Mouse (Mus musculus) brain, embryonic 18.5 days (tissue): ENCODE results near the gene Asb1.

Experiments used
- DNase-seq: peaks from one replicate; pipeline ENCODE4 v3.0.0-alpha.2; 2012; ENCODE audit warnings: low read depth, low spot score

Gene Asb1

DNA sequence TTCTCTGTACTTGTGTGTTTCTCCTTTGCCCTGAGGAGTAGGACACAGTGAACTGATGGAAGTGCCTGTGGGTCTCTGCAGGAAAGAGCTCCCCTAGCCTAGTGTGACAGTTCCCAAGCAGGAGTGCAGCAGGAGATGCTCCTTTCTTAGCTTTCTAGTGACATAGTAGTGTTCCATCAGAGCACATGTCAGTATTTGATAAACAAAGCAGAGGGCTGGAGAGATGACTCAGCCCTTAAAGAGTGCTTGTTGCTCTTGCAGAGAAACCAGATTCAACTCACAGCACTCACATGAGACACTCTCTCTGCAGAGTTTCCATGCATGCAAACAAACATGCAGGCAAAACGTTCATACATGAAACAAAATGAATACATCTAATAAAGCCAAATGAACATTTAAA is 4.9 kb downstream of the Asb1 start:
- DNase-seq = no peak

DNA sequence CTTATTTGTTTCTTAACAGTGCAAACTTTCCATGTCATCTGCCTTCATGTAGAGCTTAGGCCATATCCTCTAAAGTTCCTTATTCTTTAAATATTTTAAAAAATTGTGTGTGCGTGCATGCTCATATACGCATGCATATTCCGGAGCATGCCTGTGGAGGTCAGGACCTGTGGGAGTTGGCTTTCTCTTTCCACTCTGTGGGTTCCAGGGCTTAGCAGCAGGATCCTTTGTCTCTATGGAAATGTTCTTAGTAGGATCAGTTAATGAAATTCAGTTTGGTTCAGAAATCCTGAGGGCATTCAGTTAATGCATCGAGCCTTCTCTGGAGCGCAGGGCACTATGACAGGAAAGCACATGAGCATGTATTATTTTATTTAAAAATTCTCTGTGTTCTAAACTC is 7.2 kb downstream of the Asb1 start:
- DNase-seq = no peak

DNA sequence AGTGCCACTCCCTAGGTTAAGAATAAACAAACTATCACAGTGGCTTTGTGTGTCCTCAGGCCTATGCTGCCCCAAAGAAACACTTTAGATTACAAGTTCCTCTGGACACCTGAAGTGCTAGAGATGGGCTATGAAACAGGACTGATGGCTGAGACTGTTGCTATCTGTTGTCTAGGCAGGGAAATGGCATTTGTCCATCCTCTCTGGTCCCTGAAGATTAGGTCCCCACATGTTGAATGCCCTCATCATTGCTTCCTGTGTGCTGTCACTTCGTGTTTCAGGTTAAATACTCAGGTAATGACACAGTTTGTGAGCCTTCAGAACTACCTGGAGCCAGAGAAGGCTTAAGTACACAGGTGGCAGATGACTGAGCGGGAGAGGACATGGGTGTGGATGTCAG is 8.7 kb downstream of the Asb1 start:
- no peak for DNase-seq

DNA sequence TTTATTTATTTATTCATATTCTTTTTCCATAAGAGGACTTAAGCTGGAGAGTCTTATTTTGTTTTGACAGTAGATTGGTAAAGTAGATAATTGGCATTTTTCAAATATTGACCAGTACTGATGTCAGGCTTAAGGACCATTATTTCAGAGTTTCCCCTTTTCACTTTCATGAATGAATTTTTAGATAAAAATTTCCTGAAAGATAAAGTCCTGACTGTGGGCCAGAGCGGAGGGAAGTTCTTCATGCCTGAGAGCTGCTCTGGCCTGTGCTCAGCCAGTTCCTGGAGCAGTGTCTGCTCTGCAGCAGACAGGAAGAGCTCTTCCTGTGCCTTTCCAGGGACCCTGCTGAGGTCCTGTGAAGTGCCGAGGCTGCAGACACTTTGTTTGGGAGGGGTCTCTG is 16.8 kb downstream of the Asb1 start:
- no peak for DNase-seq

DNA sequence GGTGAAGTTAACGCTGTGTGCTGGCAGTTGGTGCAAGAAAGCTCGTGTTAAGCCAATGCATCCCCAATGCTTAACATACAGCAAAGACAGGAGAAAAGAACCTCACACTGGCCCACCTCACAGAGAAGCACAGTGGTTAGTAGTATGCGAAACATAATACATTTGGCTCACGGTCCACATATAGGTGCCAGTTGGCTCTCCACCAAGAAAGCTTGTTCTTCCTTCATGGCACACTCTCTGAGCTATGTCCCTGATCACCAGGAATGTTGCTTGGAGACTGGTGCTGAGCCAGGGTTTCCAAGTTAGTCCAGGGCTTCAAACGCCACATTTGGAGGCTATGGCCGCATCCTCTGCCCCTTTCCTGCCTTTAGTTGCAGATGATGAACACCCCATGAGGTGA is 20.9 kb downstream of the Asb1 start:
- DNase-seq = no peak

DNA sequence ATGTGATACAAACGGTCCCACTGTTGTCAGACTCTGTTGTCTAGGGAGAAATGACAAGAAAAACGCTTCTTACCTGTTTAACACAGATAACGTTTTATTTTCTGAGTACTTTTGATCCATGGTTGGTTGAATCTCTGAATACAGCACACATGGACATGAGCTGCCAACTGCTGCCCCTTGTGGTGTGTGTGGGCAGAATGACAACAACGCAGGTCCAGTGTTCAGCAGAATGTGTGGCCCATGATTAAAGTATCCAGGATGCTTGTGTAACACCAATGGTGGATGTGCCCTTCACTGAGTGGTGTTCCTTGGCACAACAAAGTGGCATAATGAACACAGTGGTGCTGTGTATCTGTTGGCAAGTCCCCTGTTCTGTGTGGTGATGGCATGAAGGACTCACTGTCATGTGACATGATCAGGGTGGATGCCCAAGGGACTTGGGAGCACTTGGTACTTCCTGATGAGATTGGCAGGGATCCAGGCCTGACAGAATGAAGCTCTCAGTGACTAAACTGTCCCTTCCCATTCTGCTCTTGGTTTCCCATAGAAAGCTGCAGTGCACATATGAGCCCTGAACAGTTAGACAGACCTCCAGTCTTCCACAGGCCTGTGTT is 22.7 kb downstream of the Asb1 start:
- no peak for DNase-seq

DNA sequence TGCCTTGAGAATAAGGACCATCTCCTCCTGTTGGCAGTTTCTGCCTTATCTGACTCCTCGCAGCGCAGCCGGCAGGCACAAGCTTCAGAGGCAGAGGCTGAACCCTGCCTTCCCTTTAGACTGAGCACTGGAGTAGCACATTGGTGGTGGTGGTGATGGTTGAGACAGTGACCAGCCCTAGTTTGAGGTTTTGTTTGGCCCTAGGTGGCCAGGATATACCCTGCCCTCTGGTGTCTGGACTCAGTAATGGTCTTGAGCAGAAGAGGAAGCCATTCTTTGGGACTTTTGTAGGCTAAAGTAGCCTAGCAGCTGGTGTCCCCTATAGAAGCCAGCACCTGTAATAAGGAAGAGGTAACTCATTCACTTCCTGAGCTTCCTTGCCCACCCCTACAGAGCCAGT is 23.7 kb downstream of the Asb1 start:
- no peak for DNase-seq

DNA sequence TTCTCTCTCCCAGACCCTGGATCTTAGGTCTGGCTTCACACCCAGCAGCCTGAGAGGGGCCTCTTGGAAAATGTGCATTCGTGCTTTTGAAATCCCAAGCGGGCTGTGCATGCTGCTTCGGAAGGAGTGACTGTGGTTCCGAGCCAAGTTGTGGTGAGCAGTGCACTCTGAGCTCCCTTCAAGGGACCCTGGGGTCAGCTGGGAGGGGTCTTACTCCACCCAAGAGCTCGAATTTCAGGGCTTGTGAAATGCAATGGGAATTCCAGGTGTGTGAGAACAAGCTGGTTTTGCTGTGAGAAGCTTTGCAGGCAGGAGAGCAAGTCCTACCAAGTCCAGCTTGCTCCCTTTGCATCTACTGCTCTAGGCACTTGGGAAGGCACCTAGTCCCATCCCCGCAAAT is 24.3 kb downstream of the Asb1 start:
- DNase-seq = no peak

DNA sequence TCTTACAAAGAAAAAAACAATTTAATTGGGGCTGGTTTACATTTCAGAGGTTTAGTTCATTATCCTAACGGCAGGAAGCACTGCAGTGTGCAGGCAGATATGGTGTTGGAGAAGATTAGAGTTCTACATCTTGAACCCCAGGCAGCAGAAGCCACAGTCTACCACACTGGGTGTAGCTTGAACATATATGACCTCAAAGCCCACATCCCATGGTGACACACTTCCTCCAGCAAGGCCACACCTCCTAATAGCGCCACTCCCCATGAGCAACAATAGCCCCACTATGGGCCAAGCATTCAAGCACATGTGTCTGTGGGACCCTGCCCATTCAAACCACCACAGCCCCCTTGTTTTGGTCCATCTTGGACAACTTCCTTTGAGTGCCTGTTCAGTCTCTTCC is 26.9 kb downstream of the Asb1 start:
- DNase-seq = no peak

DNA sequence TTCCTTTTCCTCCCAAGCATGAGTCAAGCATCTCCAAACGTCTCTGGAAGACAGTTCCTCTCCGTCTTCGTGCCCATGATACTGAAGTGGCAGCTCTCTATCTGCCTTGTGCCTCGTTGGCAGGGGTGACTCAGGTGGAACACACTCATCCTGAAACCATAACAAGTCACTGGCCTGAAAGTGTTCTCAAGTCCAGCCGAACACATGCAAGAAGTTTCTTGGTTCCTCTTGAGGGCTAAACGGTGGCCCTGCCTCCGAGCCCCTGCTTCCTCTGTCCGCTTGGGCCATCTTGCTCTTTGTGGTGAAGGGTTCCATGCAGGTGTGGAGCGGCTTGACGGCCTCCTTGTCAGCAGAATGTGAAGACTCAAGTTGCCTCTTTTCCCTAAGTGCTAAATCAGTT is 32.1 kb downstream of the Asb1 start:
- DNase-seq = no peak

DNA sequence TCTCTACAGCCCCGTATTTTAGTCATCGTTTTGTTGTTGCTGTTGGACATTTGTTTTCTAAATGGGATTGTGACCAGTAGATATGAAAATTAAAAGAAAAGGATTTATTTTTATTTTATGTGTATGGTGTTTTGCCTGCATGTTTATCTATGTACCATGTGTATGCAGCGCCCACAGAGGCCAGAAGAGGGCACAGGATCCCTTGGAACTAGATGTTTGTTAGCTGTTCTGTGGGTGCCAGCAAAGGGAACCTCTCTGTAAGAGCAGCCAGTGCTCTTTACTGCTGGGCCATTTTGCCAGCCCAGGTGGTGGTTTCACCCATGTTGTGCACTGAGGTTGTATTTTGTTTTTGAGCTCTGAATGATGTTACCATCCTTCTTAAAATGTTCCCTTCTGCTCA is 33.9 kb downstream of the Asb1 start:
- DNase-seq = peak; percentile 14

DNA sequence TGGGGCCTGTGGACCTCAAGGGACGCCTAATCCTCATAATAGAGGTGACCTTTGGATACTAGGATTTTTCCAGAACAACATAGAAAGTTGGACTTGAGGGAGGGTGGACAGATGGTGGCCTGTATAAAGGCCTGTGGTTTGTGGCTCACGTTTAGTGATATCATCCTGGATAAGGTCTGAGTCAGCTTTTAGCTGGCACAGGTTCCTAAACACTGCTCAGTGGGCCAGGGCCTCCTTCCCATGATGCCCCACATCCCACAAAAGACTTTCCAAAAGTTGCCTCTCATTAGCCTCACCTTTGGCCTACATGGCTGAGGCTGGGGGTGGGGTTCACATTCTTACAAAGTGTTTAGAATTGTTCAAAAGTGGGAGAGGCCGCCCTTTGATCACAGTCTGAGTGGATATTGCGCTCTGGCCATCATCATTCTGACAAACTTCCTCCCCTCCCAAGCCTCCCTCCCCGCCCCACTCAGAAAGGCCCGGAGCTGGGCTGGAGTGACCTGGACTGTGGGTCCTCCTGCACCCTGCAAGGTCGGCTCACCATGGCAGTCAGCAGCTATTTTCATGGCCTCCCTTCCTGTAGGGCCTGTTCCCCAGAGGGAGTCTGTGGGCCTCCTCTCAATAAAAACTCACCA is 37.7 kb downstream of the Asb1 start:
- DNase-seq = no peak

DNA sequence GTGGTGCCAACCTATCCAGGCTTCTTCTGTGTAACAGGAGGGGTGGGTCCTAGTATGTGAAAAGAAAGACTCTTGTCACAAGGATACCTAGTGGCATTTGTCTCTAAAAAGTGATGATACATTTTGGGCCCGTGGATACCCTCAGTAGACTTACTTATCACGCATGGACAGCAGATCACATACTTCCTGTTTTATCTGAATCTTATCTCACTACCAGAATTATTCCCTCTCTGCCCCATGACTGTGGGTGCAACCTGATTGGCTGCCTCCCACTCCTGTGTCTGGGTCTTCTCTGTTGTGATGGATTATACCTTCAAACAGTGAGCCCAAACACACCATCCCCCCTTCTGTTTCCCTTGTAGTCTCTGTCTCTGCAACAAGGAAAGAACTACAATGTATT is 40.2 kb downstream of the Asb1 start:
- no peak for DNase-seq

DNA sequence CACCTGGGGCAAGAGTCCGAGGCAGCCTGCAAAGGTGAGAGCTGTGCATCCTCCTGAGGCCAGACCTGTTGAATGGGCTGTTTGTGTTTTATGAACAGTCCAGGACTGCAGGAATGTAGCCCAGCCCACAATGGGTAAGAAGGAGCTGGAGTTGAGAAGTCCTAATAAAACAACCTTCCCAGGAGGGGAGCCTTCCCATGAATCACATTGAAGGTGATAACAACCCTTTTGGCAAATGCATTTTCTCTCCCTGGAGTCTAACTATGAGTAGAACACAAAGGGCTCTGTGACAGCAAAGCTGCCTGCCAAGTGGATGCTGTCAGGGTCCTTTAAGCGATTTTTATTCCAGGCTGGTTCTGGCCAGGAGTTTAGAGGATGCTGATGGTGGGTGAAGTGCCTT is 40.9 kb downstream of the Asb1 start:
- no peak for DNase-seq

DNA sequence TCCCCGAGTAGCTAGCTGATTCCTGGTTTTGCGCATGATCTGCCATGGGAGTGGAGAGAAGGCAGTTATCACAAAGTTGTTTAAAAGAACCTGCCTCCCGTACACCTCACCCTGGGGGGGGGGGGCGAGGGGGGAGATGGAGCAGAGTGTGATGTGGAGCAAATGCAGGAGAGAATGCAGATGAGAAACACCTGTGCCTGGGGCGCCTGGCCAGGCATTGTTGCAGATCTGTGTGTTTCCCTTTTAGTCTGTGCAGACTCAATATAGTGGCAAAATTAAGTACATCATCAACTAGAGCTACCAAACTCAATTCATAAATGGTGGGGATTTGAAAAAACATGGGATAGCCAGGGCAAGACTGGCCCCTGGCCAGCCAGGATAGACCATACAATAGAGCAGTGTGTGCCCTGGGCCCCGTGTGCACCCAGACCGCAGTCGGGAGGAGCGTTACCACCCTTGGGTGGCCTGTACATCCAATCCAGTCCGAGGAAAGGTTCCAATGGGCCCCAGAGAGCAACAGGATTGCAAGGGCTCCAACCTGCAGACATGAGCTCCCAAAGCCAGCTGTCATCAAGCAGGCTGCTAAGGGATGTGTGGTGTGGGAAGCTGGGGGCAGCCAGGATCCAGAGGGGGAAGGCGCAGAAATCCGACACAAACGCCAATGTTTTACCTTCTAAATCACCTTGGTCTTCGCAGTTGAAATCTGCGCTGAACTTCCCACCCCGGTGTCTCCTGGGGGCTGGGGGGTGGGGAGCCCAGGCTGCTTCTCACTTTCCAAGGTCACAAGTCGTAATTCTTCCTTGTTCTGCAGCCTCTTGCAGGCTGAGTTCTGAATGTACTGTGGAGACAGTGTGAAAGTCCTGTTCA is 44.9 kb downstream of the Asb1 start:
- DNase-seq = no peak

DNA sequence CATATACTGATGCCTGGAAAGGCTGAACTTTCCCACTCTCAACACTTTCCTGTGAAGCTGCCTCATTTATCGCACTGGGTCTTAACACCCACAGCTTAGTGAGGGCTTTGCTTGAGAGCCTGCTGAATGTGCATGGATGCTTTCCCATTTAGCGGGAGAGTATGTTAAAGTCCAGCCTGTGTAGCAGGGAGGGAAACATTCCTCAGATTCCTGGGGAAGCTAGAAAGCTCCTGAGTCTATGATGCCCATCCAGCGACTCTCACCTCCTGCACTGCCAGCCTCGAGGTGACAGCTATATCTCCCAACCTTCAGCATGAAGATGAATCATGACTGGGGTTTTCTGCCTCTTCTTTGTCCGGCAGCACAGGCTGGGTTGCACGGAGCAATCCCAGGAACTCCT is 49.4 kb downstream of the Asb1 start:
- DNase-seq = no peak

DNA sequence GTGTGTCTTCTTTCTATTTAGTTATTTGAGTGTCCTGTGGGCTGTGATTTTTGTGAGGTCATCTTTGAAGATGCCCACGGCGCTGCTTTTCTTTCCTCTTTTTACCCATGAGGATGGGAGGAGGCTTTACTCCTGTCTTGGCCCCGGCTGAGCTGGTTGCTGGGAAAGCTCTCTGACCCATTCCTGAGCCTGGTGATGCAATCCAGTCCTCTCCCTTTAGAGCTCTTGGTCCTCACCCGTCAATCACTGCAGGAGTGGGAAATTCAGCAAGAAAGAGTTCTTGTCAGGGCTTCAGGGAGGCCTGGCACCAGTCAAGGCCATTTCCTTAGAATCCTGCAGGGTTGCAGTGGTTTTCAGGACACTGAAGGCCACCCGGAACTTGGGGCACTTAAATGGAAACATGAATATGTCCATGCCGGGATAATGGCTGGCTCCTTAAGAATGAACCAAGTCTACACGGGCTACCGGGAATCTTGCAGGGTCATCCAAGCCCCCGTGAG is 55.2 kb downstream of the Asb1 start:
- no peak for DNase-seq

DNA sequence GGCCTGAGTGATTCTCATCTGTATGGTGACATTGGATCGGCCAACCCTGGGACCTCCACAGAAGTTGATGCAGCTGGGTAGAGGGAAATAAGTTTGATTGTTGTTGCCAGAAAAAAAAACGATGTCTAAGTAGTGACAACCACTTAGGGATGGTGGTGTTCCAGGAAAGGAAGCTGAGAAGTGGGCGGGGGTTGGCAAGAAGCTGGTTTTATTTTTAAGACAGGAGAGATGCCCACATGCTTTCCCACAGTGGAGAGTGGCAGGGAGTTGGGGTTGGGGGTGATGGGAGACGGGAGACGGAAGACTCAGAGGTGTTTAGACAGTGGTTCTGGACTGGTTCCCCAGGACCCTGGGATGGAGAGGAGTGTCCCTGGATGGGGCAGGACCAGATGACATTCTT is 57.3 kb downstream of the Asb1 start:
- no peak for DNase-seq

DNA sequence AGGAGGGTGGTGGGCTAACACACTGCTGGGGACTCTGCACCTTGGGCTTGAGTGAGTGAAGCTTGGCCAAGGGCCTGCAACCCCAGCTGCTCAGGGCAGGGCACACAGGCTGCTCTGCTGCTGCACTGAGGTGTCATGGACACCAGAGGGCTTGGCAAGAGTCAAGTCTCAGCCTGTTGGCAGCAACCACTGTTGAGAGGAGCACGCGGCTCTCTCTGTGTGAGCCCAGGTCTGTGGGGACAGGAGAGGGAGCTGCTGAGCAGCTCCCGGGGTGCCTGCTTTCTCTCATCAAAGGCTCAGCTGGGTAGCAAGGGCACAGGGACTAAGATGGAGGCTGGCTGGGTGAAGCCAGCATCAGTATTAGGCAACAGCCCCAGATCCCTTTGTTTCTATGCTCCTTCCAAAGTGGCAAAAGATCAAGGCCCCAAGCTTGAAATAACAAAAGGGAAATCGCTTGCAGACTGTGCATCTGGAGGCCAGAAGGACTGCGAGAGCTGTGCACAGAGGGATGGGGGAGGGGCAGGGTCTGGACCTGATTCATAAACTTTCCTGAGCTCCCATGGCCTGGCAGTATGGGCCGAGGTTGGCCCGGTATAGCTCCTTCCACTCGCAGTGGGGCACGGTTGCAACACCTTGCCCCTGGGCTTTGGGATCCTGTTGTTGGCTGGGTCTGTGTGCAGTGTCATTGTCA is 60.5 kb downstream of the Asb1 start:
- peak; percentile 49 for DNase-seq

DNA sequence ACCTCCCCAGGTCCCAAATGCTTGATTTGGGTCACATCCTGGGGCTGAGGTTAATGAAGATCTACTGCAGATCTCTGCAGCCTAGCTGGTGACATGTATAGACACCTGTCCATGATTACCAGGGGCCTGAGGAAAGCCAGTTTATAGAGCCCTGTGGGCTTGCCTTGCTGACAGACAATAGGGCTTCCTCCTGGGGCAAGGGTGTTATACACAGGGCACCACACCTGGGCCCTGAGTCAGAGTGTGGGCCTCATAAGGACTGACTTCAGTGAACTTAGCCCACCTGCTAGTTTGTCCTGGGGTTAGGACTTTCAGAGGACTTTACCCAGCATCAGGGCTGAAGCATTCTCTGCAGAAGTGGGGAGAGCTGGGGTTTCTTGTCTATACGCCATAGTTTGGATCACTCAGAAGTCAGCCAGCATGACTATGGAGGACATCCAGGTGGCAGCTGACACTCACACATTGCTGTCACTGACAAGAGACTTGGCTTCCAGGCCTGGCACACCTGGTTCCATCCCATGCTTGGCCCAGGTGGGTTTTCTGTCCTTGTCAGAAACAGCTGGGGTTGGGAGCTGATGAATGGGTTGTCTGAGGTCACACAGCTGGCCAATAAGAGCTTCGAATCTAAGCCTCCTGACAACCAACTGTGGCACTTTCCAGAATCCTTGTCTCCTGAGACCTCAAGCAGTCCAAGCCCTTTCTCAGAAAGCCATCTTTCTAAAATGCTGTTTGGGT is 61.2 kb downstream of the Asb1 start:
- no peak for DNase-seq

DNA sequence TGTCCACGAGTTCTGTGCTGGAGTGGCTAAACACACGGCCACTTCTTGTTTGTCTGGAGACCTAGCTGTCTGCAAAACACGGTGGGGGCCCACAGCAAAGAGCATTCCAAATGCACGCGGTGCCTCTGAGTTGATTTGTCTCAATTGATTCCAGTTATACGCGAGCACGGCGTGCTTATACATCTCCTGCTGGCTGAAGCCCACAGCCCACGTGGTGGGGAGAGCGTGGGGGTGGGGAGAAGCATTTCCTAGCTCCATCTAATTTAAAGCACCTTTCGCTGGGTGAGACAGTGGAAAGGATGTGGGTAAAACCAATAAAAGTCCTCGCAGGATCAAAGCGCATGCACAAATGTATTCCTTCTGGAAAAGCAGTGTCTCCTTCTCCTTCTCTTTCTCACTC is 65.3 kb downstream of the Asb1 start:
- no peak for DNase-seq

DNA sequence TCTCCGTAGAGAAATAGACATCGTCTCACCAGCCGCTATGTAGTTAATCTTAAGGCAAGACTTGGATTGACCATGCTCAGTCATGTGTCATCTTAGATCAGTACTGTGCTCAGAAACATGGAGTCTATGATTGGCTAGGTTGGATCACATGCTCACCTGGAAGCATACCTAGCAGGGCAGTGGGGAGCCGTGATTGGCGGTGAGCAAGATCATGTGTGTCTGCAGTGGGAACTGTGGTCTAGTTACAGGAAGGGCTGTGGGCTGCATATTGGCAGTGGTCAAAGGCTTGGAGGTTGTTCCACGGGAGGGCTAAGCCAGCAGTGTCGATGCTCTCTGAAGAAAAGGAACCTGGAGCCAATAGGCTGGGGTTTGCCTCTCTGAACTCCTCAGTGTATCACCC is 66.4 kb downstream of the Asb1 start:
- DNase-seq = no peak
